Mouse (Mus musculus): ENCODE results near the gene Olfr675.
"Not testable (repeated sequence)": the region's sequence is repeated elsewhere in the genome, so short reads cannot be mapped to it uniquely, and the experiment has no call there.

The Olfr675 gene

GRCm38 (mm10) chr7:105028360-105028759 is at the start of gene Olfr675:
Gene Olfr675 (minus strand): TSS chr7:105028460.
- DNase-seq (ENCODE audit: low spot score): no peak

- no peak for DNase-seq (ENCODE audit: low spot score)
Measured at GRCm38 (mm10) chr7:105064175-105064574, 35.9 kb upstream of the Olfr675 start, which contains the start of gene Olfr678. Gene Olfr678 (plus strand): TSS chr7:105064475.

- DNase-seq (ENCODE audit: low spot score): no peak
Measured at GRCm38 (mm10) chr7:105058951-105059350, 30.7 kb upstream of the Olfr675 start.

GRCm38 (mm10) chr7:105033836-105034235 is 5.6 kb upstream of the Olfr675 start:
- DNase-seq (ENCODE audit: low spot score): not testable (repeated sequence)

GRCm38 (mm10) chr7:105032398-105032797 is 4.1 kb upstream of the Olfr675 start, which contains the start of gene Olfr676:
Gene Olfr676 (plus strand): TSS chr7:105032698.
- DNase-seq (ENCODE audit: low spot score): no peak

GRCm38 (mm10) chr7:105022530-105022929 is 5.7 kb downstream of the Olfr675 start:
- DNase-seq (ENCODE audit: low spot score): no peak

- DNase-seq (ENCODE audit: low spot score): no peak
Measured at GRCm38 (mm10) chr7:105001929-105002328, 26.3 kb downstream of the Olfr675 start, which contains the start of gene Olfr672. Gene Olfr672 (minus strand): TSS chr7:105002029.

- no peak for DNase-seq (ENCODE audit: low spot score)
Measured at GRCm38 (mm10) chr7:104979026-104979425, 49.2 kb downstream of the Olfr675 start, which contains the start of gene Olfr671. Gene Olfr671 (minus strand): TSS chr7:104979126.

- DNase-seq (ENCODE audit: low spot score): not testable (repeated sequence)
Measured at GRCm38 (mm10) chr7:104972507-104972906, 55.8 kb downstream of the Olfr675 start.
